Mouse (Mus musculus) liver, embryonic 14.5 days (tissue): ENCODE measurements around the gene Rps6ka2. TPM values are rescaled to one million over a fixed set of nuclear protein-coding genes. Genes with fewer than 3 reads are reported as not detected.

Experiments
- ATAC-seq: fragments of 200-750 bp; cut with Nextera tagmentation; 2 replicates; pipeline ENCODE4 v1.8.0; 2017; ENCODE audit warnings: moderate number of reproducible peaks, mild to moderate bottlenecking, moderate library complexity; ENCODE audit not compliant: insufficient read depth
- DNase-seq, 3 experiments: peaks; one replicate each; pipeline ENCODE4 v3.0.0-alpha.2; 2012 to 2013; ENCODE audit warnings: low read depth in 3 of 3, low spot score in 3 of 3
- H3K27ac ChIP-seq: fragments of 300-500 bp; sonication (generic); 2 replicates; pipeline ENCODE4 v1.5.1; 2014; ENCODE audit warnings: moderate library complexity, mild to moderate bottlenecking, control low read depth, inconsistent platforms
- H3K27me3 ChIP-seq: fragments of 300-500 bp; sonication (generic); 2 replicates; pipeline ENCODE4 v1.6.1; 2014; ENCODE audit warnings: mild to moderate bottlenecking, low read length, moderate library complexity; ENCODE audit not compliant: control insufficient read depth, insufficient read depth
- H3K36me3 ChIP-seq: fragments of 300-500 bp; sonication (generic); replicated peaks from 2 replicates; pipeline ENCODE4 v1.6.1; 2014; ENCODE audit warnings: low read depth; ENCODE audit not compliant: control insufficient read depth, insufficient read depth
- H3K4me1 ChIP-seq, 2 experiments: fragments of 200-500 bp in 1 of 2; fragments of 300-500 bp in 1 of 2; sonication (generic) in 1 of 2; replicated peaks; 2 replicates each; pipeline ENCODE4 v1.6.1; 2012 to 2014; ENCODE audit warnings: antibody characterized with exemption in 1 of 2, inconsistent platforms in 1 of 2, low read length in 1 of 2; ENCODE audit not compliant: control insufficient read depth in 2 of 2, insufficient read depth in 2 of 2
- H3K4me2 ChIP-seq: fragments of 300-500 bp; sonication (generic); 2 replicates; pipeline ENCODE4 v1.6.1; 2014; ENCODE audit warnings: low read depth, mild to moderate bottlenecking, control low read depth, moderate library complexity
- H3K4me3 ChIP-seq, 2 experiments: fragments of 200-500 bp in 1 of 2; fragments of 300-500 bp in 1 of 2; sonication (generic) in 1 of 2; 2 replicates each; pipeline ENCODE4 v1.5.1; 2012 to 2014; ENCODE audit warnings: low read depth in 2 of 2, low read length in 2 of 2, mild to moderate bottlenecking in 2 of 2, control low read depth in 1 of 2, inconsistent platforms in 1 of 2, moderate library complexity in 1 of 2; ENCODE audit not compliant: insufficient read depth in 1 of 2
- H3K9ac ChIP-seq: fragments of 300-500 bp; sonication (generic); replicated peaks from 2 replicates; pipeline ENCODE4 v1.6.1; 2014; ENCODE audit warnings: mild to moderate bottlenecking, control low read depth, moderate library complexity
- H3K9me3 ChIP-seq: fragments of 300-500 bp; sonication (generic); 2 replicates; pipeline ENCODE4 v1.6.1; 2016; ENCODE audit warnings: low read length, mixed read lengths; ENCODE audit not compliant: control insufficient read depth
- CTCF ChIP-seq: IDR thresholded peaks from 2 replicates; pipeline ENCODE4 v1.5.1; 2016; ENCODE audit warnings: antibody characterized with exemption, low read depth, control low read depth
- EP300 ChIP-seq: IDR thresholded peaks from 2 replicates; pipeline ENCODE4 v1.6.1; 2016; ENCODE audit warnings: antibody characterized with exemption, low read depth
- WGBS: fragments of 180-500 bp; shearing (Covaris S2); extraction: QIAGEN DNeasy Blood & Tissue Kit; methylation state at CpG from one replicate; pipeline ENCODE4 v1.1.7; 2014; ENCODE audit not compliant: insufficient replicate concordance; 5-methylcytosine and 5-hydroxymethylcytosine counted together
- polyA plus RNA-seq, 2 experiments: library from polyadenylated mRNA; depleted of rRNA in 1 of 2; stranded (reverse) in 1 of 2; unstranded in 1 of 2; fragments of >200 nt; fragmentation: Nextera tagmentation in 1 of 2; extraction: Ambion mirVana in 1 of 2; gene quantifications; 2 replicates each; pipeline versions ENCODE4 v1.2.1 to v1.2.3; 2012 to 2014

Gene Rps6ka2
- polyA plus RNA-seq, 2 experiments = 0.89 to 1.0 TPM

DNA sequence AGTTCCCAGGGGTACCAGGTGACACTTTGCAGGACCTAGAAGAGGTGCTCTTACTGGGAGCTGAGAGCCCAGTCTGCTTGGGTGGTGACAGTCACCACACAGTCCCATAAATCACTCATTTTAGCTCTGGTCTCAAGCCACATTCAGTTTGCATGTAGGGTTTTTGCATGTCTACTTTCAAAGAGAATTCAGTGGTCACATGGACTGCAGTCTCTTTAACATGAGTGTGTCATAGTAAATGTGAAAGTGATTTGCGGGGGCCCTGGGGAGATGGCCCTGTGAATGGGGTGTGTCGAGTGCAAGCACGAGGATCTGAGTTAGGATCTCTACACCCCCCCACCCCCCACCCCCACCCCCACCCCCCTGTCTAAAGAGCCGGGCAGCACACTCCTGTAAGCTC, 80.5 kb downstream of the Rps6ka2 start:
- H3K4me1 ChIP-seq = no peaks in the 10 kb centered on the region
- no peak overlapping the region for H3K4me3 ChIP-seq
- no peaks in the 10 kb centered on the region for H3K36me3 ChIP-seq
- no peak overlapping the region for H3K27ac ChIP-seq
- no peak for ATAC-seq
- WGBS = 58% methylated on average over 4 of the region's 4 CpGs
- no peaks in the 10 kb centered on the region for H3K9me3 ChIP-seq
- TF ChIP-seq EP300 (no peak), CTCF (no peak)
- DNase-seq = no peak
- H3K9ac ChIP-seq = no peak overlapping the region
- H3K4me2 ChIP-seq = no peak overlapping the region
- H3K27me3 ChIP-seq = no peaks in the 10 kb centered on the region

DNA sequence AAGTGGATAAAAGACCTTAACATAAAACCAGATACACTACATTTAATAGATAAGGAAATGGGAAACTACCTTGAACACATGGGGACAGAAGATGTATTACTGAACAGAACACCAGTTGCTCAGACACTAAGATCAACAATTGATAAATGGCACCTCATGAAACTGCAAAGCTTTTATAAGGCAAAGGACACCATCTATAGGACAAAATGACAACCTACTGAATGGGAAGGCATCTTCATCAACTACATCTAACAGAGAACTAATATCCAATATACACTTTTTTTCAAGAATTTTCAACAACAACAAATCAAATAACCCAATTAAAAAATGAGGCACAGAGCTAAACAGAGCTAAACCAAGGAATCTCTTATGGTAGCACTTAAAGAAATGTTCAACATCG, 87.3 kb downstream of the Rps6ka2 start:
- Histone ChIP-seq H3K9ac (no peak overlapping the region), H3K27ac (no peak overlapping the region), H3K4me2 (no peak overlapping the region), H3K4me3 (no peak overlapping the region), H3K4me1 (peaks cover 0 to 8% of the 10 kb centered on the region in 2 experiments; a peak in 2 of 4 replicates), H3K36me3 (no peaks in the 10 kb centered on the region), H3K9me3 (no peaks in the 10 kb centered on the region), H3K27me3 (no peaks in the 10 kb centered on the region)
- ATAC-seq = no peak
- TF ChIP-seq CTCF = no peak
- no peak for TF ChIP-seq EP300
- WGBS = 36% methylated on average over 1 of the region's 1 CpGs
- no peak for DNase-seq

DNA sequence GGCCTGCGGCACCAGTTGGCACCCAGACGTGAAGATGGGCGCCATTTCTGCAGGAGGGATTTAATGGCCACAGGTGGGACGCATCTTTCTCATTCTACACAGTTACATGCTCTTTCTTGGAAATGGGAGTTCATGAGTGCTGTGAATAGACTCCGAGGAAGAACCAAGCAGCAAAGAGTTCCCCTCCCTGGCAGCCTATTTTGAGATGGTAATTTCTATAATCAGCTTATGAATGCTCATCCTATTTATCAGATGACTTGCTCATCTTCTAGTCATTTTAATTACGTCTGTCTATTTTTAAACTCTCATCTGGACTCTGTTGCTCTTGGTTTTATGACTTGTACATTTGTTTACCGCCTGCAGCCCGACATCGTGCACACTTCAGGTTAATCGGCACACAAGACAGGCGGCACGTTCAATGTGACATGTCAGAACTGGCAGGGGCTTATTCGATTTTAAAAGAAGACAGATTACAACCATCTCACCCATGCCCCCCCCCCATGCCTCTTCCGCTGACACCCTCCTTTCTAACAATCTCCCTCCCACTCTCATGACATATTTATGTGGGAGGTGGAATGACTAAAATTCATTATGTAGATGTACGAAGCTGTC, 88.9 kb downstream of the Rps6ka2 start:
- Histone ChIP-seq H3K4me2 (no peak overlapping the region), H3K4me1 (peaks cover 0 to 8% of the 10 kb centered on the region in 2 experiments; a peak in 2 of 4 replicates), H3K9me3 (no peaks in the 10 kb centered on the region), H3K36me3 (no peaks in the 10 kb centered on the region), H3K27me3 (no peaks in the 10 kb centered on the region), H3K4me3 (no peak overlapping the region), H3K27ac (no peak overlapping the region), H3K9ac (no peak overlapping the region)
- DNase-seq (no peak), ATAC-seq (no peak)
- no peak for TF ChIP-seq CTCF
- no peak for TF ChIP-seq EP300
- WGBS = 69% methylated on average over 15 of the region's 15 CpGs

GRCm38 (mm10) chr17:7260360-7260759, 90.4 kb downstream of the Rps6ka2 start:
- Histone ChIP-seq H3K4me3 (no peak overlapping the region), H3K4me1 (peaks cover 0 to 10% of the 10 kb centered on the region in 2 experiments; a peak in 2 of 4 replicates), H3K9me3 (no peaks in the 10 kb centered on the region), H3K36me3 (no peaks in the 10 kb centered on the region), H3K27me3 (no peaks in the 10 kb centered on the region), H3K9ac (no peak overlapping the region), H3K4me2 (no peak overlapping the region), H3K27ac (no peak overlapping the region)
- WGBS = 18% methylated on average over 10 of the region's 10 CpGs
- TF ChIP-seq CTCF (no peak), EP300 (no peak)
- DNase-seq (no peak), ATAC-seq (peak; percentile 23; the same call in 1 of the 2 replicates)

DNA sequence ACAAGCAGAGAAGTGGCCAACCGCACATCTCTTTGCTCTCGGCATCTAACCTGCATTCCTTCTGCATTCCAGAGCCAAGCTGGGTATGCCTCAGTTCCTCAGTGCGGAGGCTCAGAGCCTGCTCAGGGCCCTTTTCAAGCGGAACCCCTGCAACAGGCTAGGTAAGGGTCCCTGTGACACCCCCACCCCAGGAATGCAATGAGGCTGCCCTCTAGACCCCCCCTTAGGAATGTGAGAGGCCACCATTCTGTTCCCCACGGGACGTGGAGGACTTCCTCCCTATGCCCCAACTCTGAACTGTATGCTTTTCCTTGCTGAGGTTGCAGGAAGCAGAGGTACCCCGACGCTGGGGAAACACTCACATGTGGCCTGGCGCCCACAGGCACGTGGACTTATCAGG, 92.1 kb downstream of the Rps6ka2 start:
- TF ChIP-seq EP300 (no peak), CTCF (no peak)
- DNase-seq = no peak
- no peak overlapping the region for H3K9ac ChIP-seq
- H3K4me2 ChIP-seq = no peak overlapping the region
- no peaks in the 10 kb centered on the region for H3K27me3 ChIP-seq
- H3K36me3 ChIP-seq = no peaks in the 10 kb centered on the region
- H3K4me1 ChIP-seq = peaks cover 0 to 13% of the 10 kb centered on the region in 2 experiments; a peak in 2 of 4 replicates
- 38% methylated on average over 10 of the region's 10 CpGs for WGBS
- no peak for ATAC-seq
- H3K27ac ChIP-seq = no peak overlapping the region
- no peaks in the 10 kb centered on the region for H3K9me3 ChIP-seq
- H3K4me3 ChIP-seq = no peak overlapping the region
